Mouse (Mus musculus): Measurements from ENCODE around the gene Pard3b. TPM values are rescaled to one million over a fixed set of nuclear protein-coding genes. Genes with fewer than 3 reads are reported as not detected.
A peak's percentile ranks its signal among the peaks of the same experiment; 100 is the strongest.
"Not testable (repeated sequence)": the region's sequence is repeated elsewhere in the genome, so short reads cannot be mapped to it uniquely, and the experiment has no call there.

The Pard3b gene
- polyA plus RNA-seq, 1 experiment from 2014 or later: 27.7 TPM

DNA sequence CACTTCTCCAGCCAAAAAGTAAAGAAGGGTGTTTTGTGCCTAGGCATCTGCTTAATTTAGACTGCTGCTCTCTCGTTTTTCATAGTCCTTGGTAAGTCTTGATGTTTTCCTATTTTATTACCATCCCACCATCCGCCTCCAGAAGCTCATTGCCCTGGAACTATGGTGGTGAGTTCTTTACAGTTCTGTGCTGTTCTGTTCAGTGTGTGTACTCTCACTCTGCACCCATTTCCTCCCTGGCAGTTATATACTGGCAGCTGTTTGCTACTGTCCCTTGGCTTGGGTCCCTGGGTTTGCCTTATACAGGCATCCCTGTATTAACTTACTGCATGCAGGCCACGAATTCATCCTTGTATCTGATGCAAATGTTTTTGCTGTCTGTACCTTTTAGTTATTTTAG, 956.8 kb downstream of the Pard3b start:
- Histone ChIP-seq H3K4me2 (replicated peaks) (no peak overlapping the region), H3K27ac (no peak overlapping the region), H3K9ac (no peak overlapping the region), H3K27me3 (replicated peaks) (no peaks in the 10 kb centered on the region), H3K4me1 (replicated peaks) (peaks cover 11% of the 10 kb centered on the region; the same call in 1 of the 2 replicates), H3K9me3 (no peaks in the 10 kb centered on the region), H3K36me3 (no peaks in the 10 kb centered on the region), H3K4me3 (replicated peaks) (no peak overlapping the region)
- WGBS: 57% methylated on average over 3 of the region's 3 CpGs
- no peak for ATAC-seq

DNA sequence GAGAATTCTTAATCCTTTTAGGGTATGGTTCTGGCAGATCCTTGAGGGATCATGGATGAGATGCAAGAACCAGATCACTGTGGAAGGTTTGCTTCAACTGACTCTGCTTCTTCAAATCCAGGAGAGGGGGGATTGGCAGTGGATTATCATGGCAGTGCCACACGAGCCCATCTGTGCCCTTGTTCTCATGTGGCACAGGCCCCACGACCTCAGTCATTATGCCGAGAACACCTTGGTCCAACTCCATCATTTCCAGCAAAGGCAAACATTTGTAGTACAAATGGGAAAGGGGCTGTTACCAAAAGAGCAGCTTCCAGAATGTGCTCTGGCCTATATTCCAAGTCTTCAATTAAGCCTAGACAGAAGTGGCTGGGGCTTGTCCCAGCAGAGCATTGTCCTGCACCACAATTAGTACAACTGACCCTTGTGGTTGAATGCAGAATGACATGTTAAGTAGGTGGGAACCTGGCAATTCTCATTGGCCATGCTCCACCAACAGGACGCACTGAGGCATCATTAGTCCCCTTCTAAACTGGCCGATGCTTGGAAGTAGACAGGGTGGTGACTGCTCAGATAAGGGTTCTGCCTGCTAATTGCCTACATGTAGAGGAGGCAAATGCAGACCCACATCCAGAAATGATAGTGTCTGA, 959.3 kb downstream of the Pard3b start:
- Histone ChIP-seq H3K36me3 (no peaks in the 10 kb centered on the region), H3K9me3 (no peaks in the 10 kb centered on the region), H3K4me3 (replicated peaks) (no peak overlapping the region), H3K9ac (no peak overlapping the region), H3K27me3 (replicated peaks) (no peaks in the 10 kb centered on the region), H3K4me1 (replicated peaks) (no peaks in the 10 kb centered on the region), H3K27ac (no peak overlapping the region), H3K4me2 (replicated peaks) (no peak overlapping the region)
- no peak for ATAC-seq
- WGBS: 84% methylated on average over 5 of the region's 5 CpGs

DNA sequence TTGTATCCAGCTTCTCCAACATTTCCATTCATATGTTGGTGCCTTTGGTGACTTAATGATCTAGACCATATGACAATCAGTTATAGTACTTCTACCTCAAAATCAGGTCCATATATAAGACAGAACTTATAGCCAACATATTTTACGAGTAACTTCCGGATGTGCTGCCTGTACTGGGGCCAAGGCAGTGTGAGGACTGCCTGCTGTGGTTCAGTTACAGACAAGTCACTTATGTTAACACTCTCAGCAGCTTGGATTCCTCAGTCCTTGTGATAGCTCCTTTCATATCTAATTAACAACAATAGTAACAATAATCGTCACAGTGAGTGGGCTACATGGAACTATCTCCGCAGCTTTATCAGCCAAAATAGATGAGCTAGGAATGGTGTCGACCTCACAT, 959.9 kb downstream of the Pard3b start:
- H3K27ac ChIP-seq: no peak overlapping the region
- H3K9me3 ChIP-seq: no peaks in the 10 kb centered on the region
- WGBS: 74% methylated on average over 5 of the region's 5 CpGs
- H3K27me3 ChIP-seq (replicated peaks): no peaks in the 10 kb centered on the region
- H3K4me1 ChIP-seq (replicated peaks): no peaks in the 10 kb centered on the region
- no peaks in the 10 kb centered on the region for H3K36me3 ChIP-seq
- H3K4me2 ChIP-seq (replicated peaks): no peak overlapping the region
- ATAC-seq: no peak
- H3K9ac ChIP-seq: no peak overlapping the region
- H3K4me3 ChIP-seq (replicated peaks): no peak overlapping the region

DNA sequence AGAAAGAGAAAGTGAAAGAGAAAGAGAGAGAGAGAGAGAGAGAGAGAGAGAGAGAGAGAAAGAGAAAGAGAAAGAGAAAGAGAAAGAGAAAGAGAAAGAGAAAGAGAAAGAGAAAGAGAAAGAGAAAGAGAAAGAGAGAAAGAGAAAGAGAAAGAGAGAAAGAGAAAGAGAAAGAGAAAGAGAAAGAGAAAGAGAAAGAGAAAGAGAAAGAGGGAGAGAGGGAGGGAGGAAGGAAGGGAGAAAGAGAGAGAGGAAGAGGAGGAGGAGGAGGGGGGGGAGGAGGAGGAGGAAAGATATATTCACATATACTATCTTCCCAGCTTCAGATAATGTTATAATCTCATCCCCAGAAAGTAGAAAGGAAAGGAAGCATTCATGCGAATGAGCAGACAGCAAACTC, 966.0 kb downstream of the Pard3b start:
- H3K9me3 ChIP-seq; H3K27ac ChIP-seq; H3K9ac ChIP-seq; ATAC-seq; H3K4me2 ChIP-seq (replicated peaks); H3K4me3 ChIP-seq (replicated peaks); H3K36me3 ChIP-seq; H3K4me1 ChIP-seq (replicated peaks); H3K27me3 ChIP-seq (replicated peaks): not testable (repeated sequence)
- WGBS: 92% methylated on average over 1 of the region's 1 CpGs

DNA sequence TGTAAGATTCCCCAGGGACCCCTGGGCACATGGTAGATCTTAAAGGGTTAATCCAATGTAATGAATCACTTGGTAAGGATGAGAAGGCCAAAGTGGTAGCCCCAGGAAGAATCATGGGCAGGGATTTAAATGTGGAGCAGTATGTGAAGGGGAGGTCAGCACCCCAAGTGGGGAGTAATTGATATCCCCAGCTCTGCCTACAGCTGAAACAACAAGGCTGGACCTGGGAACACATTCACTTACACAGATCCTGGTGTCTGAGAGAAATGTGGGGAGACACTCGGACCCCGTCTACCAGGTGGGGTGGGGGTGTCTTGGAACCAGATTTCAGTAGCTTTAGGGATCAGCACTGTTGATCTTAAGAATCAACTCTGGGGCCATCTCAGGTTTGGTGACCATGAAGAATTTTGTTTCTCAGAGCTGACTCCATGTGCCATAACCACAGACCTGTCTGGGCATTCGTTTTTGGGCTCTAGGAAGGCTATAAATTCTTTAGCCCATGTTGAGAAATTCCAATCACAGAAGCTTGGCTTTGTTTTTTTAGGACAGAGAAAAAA, 979.6 kb downstream of the Pard3b start:
- WGBS: 74% methylated on average over 3 of the region's 3 CpGs
- no peak overlapping the region for H3K4me3 ChIP-seq (replicated peaks)
- no peak for ATAC-seq
- no peaks in the 10 kb centered on the region for H3K27me3 ChIP-seq (replicated peaks)
- no peaks in the 10 kb centered on the region for H3K36me3 ChIP-seq
- no peak overlapping the region for H3K9ac ChIP-seq
- no peak overlapping the region for H3K4me2 ChIP-seq (replicated peaks)
- H3K4me1 ChIP-seq (replicated peaks): no peaks in the 10 kb centered on the region
- H3K27ac ChIP-seq: no peak overlapping the region
- no peaks in the 10 kb centered on the region for H3K9me3 ChIP-seq

DNA sequence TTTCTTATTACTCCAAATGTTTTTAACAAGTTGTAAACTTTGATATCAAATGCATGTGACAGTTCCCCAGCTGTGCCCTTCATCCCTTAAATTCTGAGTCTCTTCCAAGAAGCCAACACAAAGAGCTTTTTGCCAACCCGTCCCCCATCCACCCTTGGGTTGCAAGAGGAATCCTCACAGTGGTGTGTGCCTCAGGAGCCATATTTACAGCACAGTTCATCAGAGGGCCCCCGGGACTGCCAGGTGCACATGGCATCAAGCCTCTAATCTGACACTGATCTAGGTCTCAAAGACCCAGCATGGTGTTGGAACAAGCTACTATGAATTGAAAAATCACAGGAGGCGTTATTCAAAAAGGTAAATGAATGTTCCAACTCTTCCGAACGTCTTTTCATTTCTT, 980.8 kb downstream of the Pard3b start:
- 95% methylated on average over 5 of the region's 5 CpGs for WGBS
- no peaks in the 10 kb centered on the region for H3K27me3 ChIP-seq (replicated peaks)

DNA sequence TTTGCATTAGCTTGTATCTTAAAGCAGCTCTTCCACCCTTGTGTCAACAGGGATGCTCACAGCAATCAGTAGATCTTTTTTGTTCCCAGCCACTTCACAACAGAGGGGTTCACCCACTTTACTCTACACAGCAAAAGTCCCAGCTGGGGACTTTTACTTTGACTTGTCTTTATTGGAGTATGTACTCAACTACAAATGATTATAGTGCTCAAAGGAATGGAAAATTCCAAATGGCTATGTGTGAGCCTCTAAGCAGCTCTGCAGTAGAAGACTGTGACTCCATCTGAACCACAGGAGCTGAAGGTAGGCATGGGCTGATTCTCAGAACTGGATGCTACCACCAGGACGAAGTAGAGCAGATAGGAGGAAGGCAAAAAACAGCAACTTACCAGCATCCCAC, 983.8 kb downstream of the Pard3b start:
- no peaks in the 10 kb centered on the region for H3K9me3 ChIP-seq
- H3K27ac ChIP-seq: no peak overlapping the region
- H3K4me3 ChIP-seq (replicated peaks): no peak overlapping the region
- 96% methylated on average over 1 of the region's 1 CpGs for WGBS
- H3K4me2 ChIP-seq (replicated peaks): no peak overlapping the region
- ATAC-seq: no peak
- no peak overlapping the region for H3K9ac ChIP-seq
- H3K36me3 ChIP-seq: no peaks in the 10 kb centered on the region
- H3K27me3 ChIP-seq (replicated peaks): no peaks in the 10 kb centered on the region
- H3K4me1 ChIP-seq (replicated peaks): no peaks in the 10 kb centered on the region

More for the DNA sequence above, 980.8 kb downstream of the Pard3b start:
- Histone ChIP-seq H3K9me3 (no peaks in the 10 kb centered on the region), H3K9ac (no peak overlapping the region), H3K36me3 (no peaks in the 10 kb centered on the region), H3K4me3 (replicated peaks) (no peak overlapping the region), H3K4me2 (replicated peaks) (no peak overlapping the region), H3K27ac (no peak overlapping the region), H3K4me1 (replicated peaks) (no peaks in the 10 kb centered on the region)
- no peak for ATAC-seq

DNA sequence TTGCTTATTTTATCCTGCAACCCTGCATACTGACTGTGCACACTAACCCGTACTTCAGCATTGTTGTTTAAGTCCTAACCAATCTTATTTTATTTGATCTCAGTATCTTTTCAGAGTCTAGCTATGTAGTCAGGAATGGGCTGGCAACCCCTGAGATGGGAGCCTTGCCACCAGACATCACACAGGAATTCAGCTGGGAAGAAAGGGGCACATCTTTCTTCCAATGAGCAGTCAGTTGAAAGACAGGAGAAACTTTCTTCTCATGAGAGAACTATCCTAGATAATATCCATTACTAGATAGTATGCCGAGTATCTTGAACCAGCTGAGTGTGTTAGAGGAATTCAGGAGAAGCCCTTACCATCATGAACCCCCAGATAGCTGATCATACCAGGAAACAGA, 985.5 kb downstream of the Pard3b start:
- WGBS: 90% methylated on average over 2 of the region's 2 CpGs
- H3K4me3 ChIP-seq (replicated peaks): no peak overlapping the region
- no peak overlapping the region for H3K9ac ChIP-seq
- no peak overlapping the region for H3K4me2 ChIP-seq (replicated peaks)
- no peak overlapping the region for H3K27ac ChIP-seq
- no peaks in the 10 kb centered on the region for H3K4me1 ChIP-seq (replicated peaks)
- H3K27me3 ChIP-seq (replicated peaks): no peaks in the 10 kb centered on the region
- no peaks in the 10 kb centered on the region for H3K9me3 ChIP-seq
- ATAC-seq: no peak
- H3K36me3 ChIP-seq: no peaks in the 10 kb centered on the region

DNA sequence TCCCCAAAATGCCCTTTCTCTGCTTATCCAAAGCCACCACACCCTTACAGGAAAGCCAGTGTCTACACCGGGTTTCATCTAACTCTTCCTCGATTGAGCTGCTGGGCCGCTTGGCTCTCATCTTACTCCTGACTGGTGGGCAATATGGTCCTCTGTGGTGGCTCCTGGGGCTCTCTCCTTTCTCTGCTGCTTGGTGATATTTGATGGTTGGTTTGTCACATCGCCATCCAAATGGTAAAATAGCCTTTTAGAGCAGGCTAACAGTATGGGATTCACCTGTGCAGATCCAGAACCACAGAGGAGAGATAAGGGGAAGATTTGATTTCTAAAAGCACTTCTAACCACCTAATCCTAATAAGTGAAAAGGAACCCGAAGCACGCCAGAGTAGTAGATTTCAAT, 986.2 kb downstream of the Pard3b start:
- Histone ChIP-seq H3K9me3 (no peaks in the 10 kb centered on the region), H3K4me1 (replicated peaks) (no peaks in the 10 kb centered on the region), H3K27ac (no peak overlapping the region), H3K9ac (no peak overlapping the region), H3K4me3 (replicated peaks) (no peak overlapping the region), H3K4me2 (replicated peaks) (no peak overlapping the region), H3K36me3 (no peaks in the 10 kb centered on the region), H3K27me3 (replicated peaks) (no peaks in the 10 kb centered on the region)
- ATAC-seq: no peak
- WGBS: 85% methylated on average over 6 of the region's 6 CpGs

DNA sequence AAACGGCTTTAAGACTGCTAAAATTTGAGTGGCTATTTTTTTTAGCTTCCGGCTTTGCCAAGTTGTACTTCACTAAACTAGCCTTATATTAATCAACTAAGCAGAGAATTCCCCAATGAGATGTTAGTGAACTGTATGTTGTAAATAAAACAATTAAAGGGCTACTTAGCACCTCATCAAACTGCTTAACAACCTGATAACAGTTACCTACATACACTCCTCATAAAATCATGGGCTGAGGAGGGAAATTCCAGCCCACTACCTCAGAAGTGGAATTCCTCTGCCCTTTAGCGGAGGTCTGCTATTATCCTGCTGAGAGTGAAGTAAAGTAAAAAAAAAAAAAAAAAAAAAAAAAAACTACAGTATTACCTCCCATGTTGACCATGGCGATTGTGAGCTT, 986.7 kb downstream of the Pard3b start:
- no peak for ATAC-seq
- WGBS: 67% methylated on average over 4 of the region's 4 CpGs
- no peaks in the 10 kb centered on the region for H3K36me3 ChIP-seq
- H3K27me3 ChIP-seq (replicated peaks): no peaks in the 10 kb centered on the region
- no peak overlapping the region for H3K4me3 ChIP-seq (replicated peaks)
- no peak overlapping the region for H3K4me2 ChIP-seq (replicated peaks)
- no peak overlapping the region for H3K27ac ChIP-seq
- H3K4me1 ChIP-seq (replicated peaks): no peaks in the 10 kb centered on the region
- H3K9me3 ChIP-seq: no peaks in the 10 kb centered on the region
- no peak overlapping the region for H3K9ac ChIP-seq

DNA sequence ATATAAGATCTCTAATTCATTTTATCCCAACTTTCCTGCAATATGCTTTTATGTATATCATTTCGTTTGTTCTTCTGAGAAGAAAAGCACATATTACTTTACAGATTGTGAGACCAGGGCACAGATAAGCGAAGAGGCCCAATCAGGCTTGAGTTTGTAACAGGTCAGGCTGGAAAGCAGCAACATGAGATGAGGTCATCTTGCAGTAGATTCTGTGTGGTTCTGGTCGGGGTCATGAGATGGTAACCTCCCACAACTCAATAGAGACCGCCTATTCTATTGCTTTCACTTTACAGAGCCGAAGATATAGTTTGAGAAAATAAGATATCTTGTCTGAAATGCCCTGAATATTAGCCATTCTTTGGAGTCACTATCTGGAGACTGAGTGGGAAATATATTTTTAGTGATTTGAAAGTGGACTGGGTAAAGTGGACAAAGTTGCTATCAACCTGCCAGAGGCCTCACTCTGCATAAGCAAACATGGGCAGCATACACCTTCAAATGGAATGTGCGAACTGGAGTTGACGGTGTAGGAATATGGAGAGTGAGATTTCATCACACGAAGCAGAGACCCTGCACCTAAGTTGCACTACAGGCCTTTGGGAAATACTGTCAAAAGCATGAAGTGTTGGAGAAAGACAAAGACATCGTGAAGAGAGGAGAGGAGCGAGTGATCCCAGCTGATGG, 987.3 kb downstream of the Pard3b start:
- H3K4me1 ChIP-seq (replicated peaks): no peaks in the 10 kb centered on the region
- ATAC-seq: peak; percentile 80
- 68% methylated on average over 10 of the region's 10 CpGs for WGBS
- H3K9me3 ChIP-seq: no peaks in the 10 kb centered on the region
- no peak overlapping the region for H3K4me2 ChIP-seq (replicated peaks)
- H3K27me3 ChIP-seq (replicated peaks): no peaks in the 10 kb centered on the region
- H3K9ac ChIP-seq: no peak overlapping the region
- H3K36me3 ChIP-seq: no peaks in the 10 kb centered on the region
- H3K27ac ChIP-seq: no peak overlapping the region
- H3K4me3 ChIP-seq (replicated peaks): no peak overlapping the region

DNA sequence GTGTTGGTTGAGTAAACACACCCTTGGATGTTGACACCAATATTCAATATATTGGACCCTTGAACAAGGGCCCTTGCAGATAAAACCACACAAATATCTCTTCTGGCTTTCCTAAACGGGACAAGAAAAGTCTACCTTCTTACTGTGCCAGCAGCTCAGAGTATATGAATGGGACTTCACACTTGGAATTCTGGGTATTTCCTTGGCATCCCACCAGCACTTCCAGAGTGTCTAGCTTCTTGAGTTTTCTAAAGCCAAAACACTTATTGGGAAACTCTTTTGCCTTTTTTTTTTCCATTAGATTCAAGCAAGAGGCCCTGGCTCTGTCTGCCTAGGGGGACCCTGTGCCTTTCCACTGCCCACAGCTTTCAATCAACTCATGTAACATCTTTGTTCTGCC, 991.3 kb downstream of the Pard3b start:
- H3K9ac ChIP-seq: no peak overlapping the region
- no peaks in the 10 kb centered on the region for H3K9me3 ChIP-seq
- no peak for ATAC-seq
- no peak overlapping the region for H3K27ac ChIP-seq
- H3K36me3 ChIP-seq: no peaks in the 10 kb centered on the region
- H3K4me2 ChIP-seq (replicated peaks): no peak overlapping the region
- H3K4me3 ChIP-seq (replicated peaks): no peak overlapping the region
- WGBS: 41% methylated on average over 1 of the region's 1 CpGs
- H3K27me3 ChIP-seq (replicated peaks): no peaks in the 10 kb centered on the region
- no peaks in the 10 kb centered on the region; the same call in 1 of the 2 replicates for H3K4me1 ChIP-seq (replicated peaks)
